In genomic region chr1:151344283-151345108, GRCm38 (mm10) we compare ENCODE assay signal across 8 mouse cellular contexts. TPM values are rescaled to one million over a fixed set of nuclear protein-coding genes. Genes with fewer than 3 reads are reported as not detected.
DNase-seq lines count a peak whose midpoint lies in the region; ATAC-seq lines count a peak whose summit lies in the region.

Gene Ivns1abp (plus strand): TSS chr1:151344477.

- H3K27me3 ChIP-seq in forebrain, embryonic 14.5 days (replicated peaks; ENCODE audit: control insufficient read depth, insufficient read depth, low read length): no peaks in the 10 kb centered on the region
- H3K27me3 ChIP-seq in neural tube, embryonic 15.5 days (replicated peaks): no peaks in the 10 kb centered on the region

- peak within 1 kb of the TSS; percentile 96 for H3K27ac ChIP-seq in forebrain, embryonic 14.5 days (ENCODE audit: low read depth, low read length)
- peak within 1 kb of the TSS; percentile 96 for H3K27ac ChIP-seq in neural tube, embryonic 15.5 days (replicated peaks)

- H3K4me1 ChIP-seq in forebrain, embryonic 14.5 days (ENCODE audit: control insufficient read depth, insufficient read depth, low read length): peaks cover 16% of the 10 kb centered on the region
- H3K4me1 ChIP-seq in neural tube, embryonic 15.5 days: peaks cover 44% of the 10 kb centered on the region

- peak within 1 kb of the TSS; percentile 62 for H3K4me2 ChIP-seq in forebrain, embryonic 14.5 days (ENCODE audit: low read length)
- peak within 1 kb of the TSS; percentile 67 for H3K4me2 ChIP-seq in neural tube, embryonic 15.5 days

- WGBS in forebrain, embryonic 14.5 days: under 1% methylated on average over 82 of the region's 104 CpGs
- WGBS in neural tube, embryonic 15.5 days: 0% methylated on average over 90 of the region's 104 CpGs

- H3K9ac ChIP-seq in forebrain, embryonic 14.5 days (ENCODE audit: low read length): peak within 1 kb of the TSS; percentile 97
- peak within 1 kb of the TSS; percentile 98 for H3K9ac ChIP-seq in neural tube, embryonic 15.5 days (replicated peaks)

- peak; percentile 96 for ATAC-seq in forebrain, embryonic 14.5 days
- peak; percentile 96 for ATAC-seq in neural tube, embryonic 15.5 days (ENCODE audit: low FRiP score)

- H3K36me3 ChIP-seq in forebrain, embryonic 14.5 days (ENCODE audit: control insufficient read depth, insufficient read depth, low read length): peaks cover 2% of the 10 kb centered on the region; the same call in 1 of the 2 replicates
- H3K36me3 ChIP-seq in neural tube, embryonic 15.5 days: no peaks in the 10 kb centered on the region

- intact Hi-C loops in heart, postnatal 14 days (cut with DNase I): loop anchor here (2.0 to 5.0 kb wide), 4 partner anchors 57 to 264 kb away; no protein-coding TSS in a partner anchor

- H3K9me3 ChIP-seq in forebrain, embryonic 14.5 days (replicated peaks; ENCODE audit: control insufficient read depth, low read length): no peaks in the 10 kb centered on the region
- no peaks in the 10 kb centered on the region for H3K9me3 ChIP-seq in neural tube, embryonic 15.5 days (replicated peaks)

- DNase-seq in ES-CJ7 (ENCODE audit: low read depth, low spot score): peak; percentile 98
- DNase-seq in cerebellum, adult 11 months: peak; percentile 99
- peak; percentile 98 for DNase-seq in forebrain, embryonic 14.5 days (ENCODE audit: low spot score)
- DNase-seq in heart, postnatal 14 days: peak; percentile 98
- peak; percentile 97 for DNase-seq in layer of hippocampus, adult 11-12 months (ENCODE audit: low spot score)
- DNase-seq in lung, adult 18-20 months: peak; percentile 98 to 99
- peak; percentile 98 for DNase-seq in testis, postnatal 14 days (ENCODE audit: low spot score)

- H3K4me3 ChIP-seq in forebrain, embryonic 14.5 days (ENCODE audit: low read depth, low read length): peak within 1 kb of the TSS; percentile 95
- H3K4me3 ChIP-seq in neural tube, embryonic 15.5 days (replicated peaks): peak within 1 kb of the TSS; percentile 86

RNA-seq across cellular contexts. Expression of gene Ivns1abp, which starts in this region (rescaled TPM):
- 323 and 358 TPM in 2 replicates for polyA plus RNA-seq in forebrain, embryonic 14.5 days (2014; fragmentation: Nextera tagmentation; extraction: Ambion mirVana)
- total RNA-seq in heart, postnatal 14 days (2021): 100 to 1,000 TPM; 450 to 452 TPM
- 205 and 214 TPM in 2 replicates for polyA plus RNA-seq in neural tube, embryonic 15.5 days (2015; fragmentation: Nextera tagmentation; extraction: Ambion mirVana)

Comparison
In these comparisons a context has a peak if more than half of its experiments do, and no peak if none do; other contexts are left out.
1. Peak in every context shown above with its lines: DNase-seq, ATAC-seq, H3K4me3 ChIP-seq and H3K27ac ChIP-seq.